Mouse (Mus musculus) forebrain, embryonic 13.5 days (tissue): ENCODE data around the gene C1qtnf3. TPM values are rescaled to one million over a fixed set of nuclear protein-coding genes. Genes with fewer than 3 reads are reported as not detected.
A peak's percentile ranks its signal among the peaks of the same experiment; 100 is the strongest.

ENCODE experiments used
- ATAC-seq: fragments of 200-750 bp; cut with Nextera tagmentation; 2 replicates; pipeline ENCODE4 v1.8.0; 2017
- H3K27ac ChIP-seq: fragments of 300-500 bp; sonication (generic); 2 replicates; pipeline ENCODE4 v1.5.1; 2015; ENCODE audit warnings: inconsistent platforms, mild to moderate bottlenecking, moderate library complexity
- H3K27me3 ChIP-seq: fragments of 300-500 bp; sonication (generic); 2 replicates; pipeline ENCODE4 v1.6.1; 2015; ENCODE audit warnings: mild to moderate bottlenecking, inconsistent platforms
- H3K36me3 ChIP-seq: fragments of 300-500 bp; sonication (generic); 2 replicates; pipeline ENCODE4 v1.6.1; 2015; ENCODE audit warnings: mild to moderate bottlenecking, inconsistent platforms; ENCODE audit not compliant: poor library complexity, severe bottlenecking
- H3K4me1 ChIP-seq: fragments of 300-500 bp; sonication (generic); 2 replicates; pipeline ENCODE4 v1.6.1; 2015; ENCODE audit warnings: inconsistent platforms
- H3K4me2 ChIP-seq: fragments of 300-500 bp; sonication (generic); 2 replicates; pipeline ENCODE4 v1.6.1; 2015; ENCODE audit warnings: inconsistent platforms, mild to moderate bottlenecking, moderate library complexity
- H3K4me3 ChIP-seq: fragments of 300-500 bp; sonication (generic); 2 replicates; pipeline ENCODE4 v1.5.1; 2015; ENCODE audit warnings: mild to moderate bottlenecking, inconsistent platforms
- H3K9ac ChIP-seq: fragments of 300-500 bp; sonication (generic); 2 replicates; pipeline ENCODE4 v1.6.1; 2015; ENCODE audit warnings: mild to moderate bottlenecking, inconsistent platforms
- H3K9me3 ChIP-seq: fragments of 300-500 bp; sonication (generic); replicated peaks from 2 replicates; pipeline ENCODE4 v1.6.1; 2016; ENCODE audit warnings: inconsistent platforms
- WGBS: fragments of 180-500 bp; shearing (Covaris S2); methylation state at CpG from one replicate; pipeline ENCODE4 v1.1.7; 2015; 5-methylcytosine and 5-hydroxymethylcytosine counted together
- polyA plus RNA-seq: library from polyadenylated mRNA; unstranded; fragments of >200 nt; fragmentation: Nextera tagmentation; extraction: Ambion mirVana; gene quantifications from 2 replicates; pipeline ENCODE4 v1.2.1, GENCODE M21; 2015

C1qtnf3 gene
- 0.10 and 0.13 TPM in 2 replicates for polyA plus RNA-seq

- Histone ChIP-seq H3K27me3 (no peaks in the 10 kb centered on the region), H3K9ac (no peak within 1 kb of the TSS), H3K4me3 (no peak within 1 kb of the TSS), H3K4me2 (no peak within 1 kb of the TSS), H3K36me3 (no peaks in the 10 kb centered on the region), H3K9me3 (no peaks in the 10 kb centered on the region), H3K27ac (no peak within 1 kb of the TSS), H3K4me1 (no peaks in the 10 kb centered on the region)
- no peak for ATAC-seq
- WGBS = 78% methylated on average over 23 of the region's 23 CpGs
Measured at GRCm38 (mm10) chr15:10951951-10952759, at the start of gene C1qtnf3. C1qtnf3 (plus strand) TSS chr15:10952332.

- H3K36me3 ChIP-seq = no peaks in the 10 kb centered on the region
- H3K4me3 ChIP-seq = no peak overlapping the region
- WGBS = 88% methylated on average over 4 of the region's 4 CpGs
Measured at GRCm38 (mm10) chr15:10902360-10902759, 49.8 kb upstream of the C1qtnf3 start.

GRCm38 (mm10) chr15:10916611-10917311 lies 35.4 kb upstream of the C1qtnf3 start:
- Histone ChIP-seq H3K27me3 (no peaks in the 10 kb centered on the region), H3K9ac (no peak overlapping the region), H3K4me1 (no peaks in the 10 kb centered on the region), H3K4me2 (no peak overlapping the region), H3K36me3 (no peaks in the 10 kb centered on the region), H3K9me3 (no peaks in the 10 kb centered on the region), H3K4me3 (no peak overlapping the region), H3K27ac (no peak overlapping the region)
- ATAC-seq = no peak
- 80% methylated on average over 4 of the region's 4 CpGs for WGBS

More at GRCm38 (mm10) chr15:10902360-10902759, 49.8 kb upstream of the C1qtnf3 start:
- Histone ChIP-seq H3K9ac (no peak overlapping the region), H3K27me3 (no peaks in the 10 kb centered on the region), H3K4me2 (no peak overlapping the region), H3K27ac (no peak overlapping the region), H3K4me1 (no peaks in the 10 kb centered on the region), H3K9me3 (no peaks in the 10 kb centered on the region)
- no peak for ATAC-seq

- ATAC-seq = no peak
- Histone ChIP-seq H3K36me3 (no peaks in the 10 kb centered on the region), H3K4me1 (peaks cover under 1% of the 10 kb centered on the region; the same call in 1 of the 2 replicates), H3K9me3 (no peaks in the 10 kb centered on the region), H3K9ac (no peak overlapping the region), H3K27me3 (no peaks in the 10 kb centered on the region), H3K4me3 (no peak overlapping the region), H3K4me2 (no peak overlapping the region), H3K27ac (no peak overlapping the region)
- WGBS = 93% methylated on average over 3 of the region's 3 CpGs
Measured at GRCm38 (mm10) chr15:10917312-10917660, 34.8 kb upstream of the C1qtnf3 start.

GRCm38 (mm10) chr15:10920212-10920611 lies 31.9 kb upstream of the C1qtnf3 start:
- peaks cover 5% of the 10 kb centered on the region; the same call in 1 of the 2 replicates for H3K4me1 ChIP-seq
- H3K9ac ChIP-seq = no peak overlapping the region
- no peak for ATAC-seq
- H3K4me3 ChIP-seq = no peak overlapping the region
- no peak overlapping the region for H3K27ac ChIP-seq
- H3K4me2 ChIP-seq = no peak overlapping the region
- 84% methylated on average over 5 of the region's 5 CpGs for WGBS
- H3K27me3 ChIP-seq = no peaks in the 10 kb centered on the region
- no peaks in the 10 kb centered on the region for H3K36me3 ChIP-seq
- H3K9me3 ChIP-seq = no peaks in the 10 kb centered on the region

GRCm38 (mm10) chr15:10921064-10921463 lies 31.1 kb upstream of the C1qtnf3 start:
- no peak for ATAC-seq
- H3K36me3 ChIP-seq = no peaks in the 10 kb centered on the region
- H3K9ac ChIP-seq = no peak overlapping the region
- H3K27ac ChIP-seq = no peak overlapping the region
- peaks cover 5% of the 10 kb centered on the region; the same call in 1 of the 2 replicates for H3K4me1 ChIP-seq
- H3K4me2 ChIP-seq = no peak overlapping the region
- H3K4me3 ChIP-seq = no peak overlapping the region
- no peaks in the 10 kb centered on the region for H3K9me3 ChIP-seq
- H3K27me3 ChIP-seq = no peaks in the 10 kb centered on the region
- WGBS = 26% methylated on average over 4 of the region's 4 CpGs

GRCm38 (mm10) chr15:10922061-10922460 lies 30.1 kb upstream of the C1qtnf3 start:
- Histone ChIP-seq H3K27me3 (no peaks in the 10 kb centered on the region), H3K27ac (no peak overlapping the region), H3K4me2 (no peak overlapping the region), H3K9me3 (no peaks in the 10 kb centered on the region), H3K4me1 (peaks cover 5% of the 10 kb centered on the region; the same call in 1 of the 2 replicates), H3K36me3 (no peaks in the 10 kb centered on the region), H3K4me3 (no peak overlapping the region), H3K9ac (no peak overlapping the region)
- ATAC-seq = no peak

- ATAC-seq = peak; percentile 74
- H3K4me1 ChIP-seq = peaks cover 5% of the 10 kb centered on the region; the same call in 1 of the 2 replicates
- no peaks in the 10 kb centered on the region for H3K27me3 ChIP-seq
- H3K9ac ChIP-seq = no peak overlapping the region
- no peaks in the 10 kb centered on the region for H3K9me3 ChIP-seq
- 14% methylated on average over 3 of the region's 3 CpGs for WGBS
- no peak overlapping the region for H3K4me3 ChIP-seq
- no peaks in the 10 kb centered on the region for H3K36me3 ChIP-seq
- no peak overlapping the region for H3K4me2 ChIP-seq
- no peak overlapping the region for H3K27ac ChIP-seq
Measured at GRCm38 (mm10) chr15:10922570-10922969, 29.6 kb upstream of the C1qtnf3 start.

GRCm38 (mm10) chr15:10923076-10923995 lies 28.8 kb upstream of the C1qtnf3 start:
- 78% methylated on average over 4 of the region's 4 CpGs for WGBS
- Histone ChIP-seq H3K4me3 (no peak overlapping the region), H3K36me3 (no peaks in the 10 kb centered on the region), H3K27ac (no peak overlapping the region), H3K9ac (no peak overlapping the region), H3K9me3 (no peaks in the 10 kb centered on the region), H3K4me2 (no peak overlapping the region), H3K27me3 (no peaks in the 10 kb centered on the region), H3K4me1 (peaks cover 5% of the 10 kb centered on the region; the same call in 1 of the 2 replicates)
- ATAC-seq = no peak

- no peak overlapping the region for H3K9ac ChIP-seq
Measured at GRCm38 (mm10) chr15:10927325-10927724, 24.8 kb upstream of the C1qtnf3 start.

GRCm38 (mm10) chr15:10928633-10929270 lies 23.4 kb upstream of the C1qtnf3 start:
- 93% methylated on average over 5 of the region's 5 CpGs for WGBS
- Histone ChIP-seq H3K36me3 (no peaks in the 10 kb centered on the region), H3K9ac (no peak overlapping the region), H3K27ac (no peak overlapping the region), H3K4me3 (no peak overlapping the region), H3K27me3 (no peaks in the 10 kb centered on the region), H3K4me1 (no peaks in the 10 kb centered on the region), H3K4me2 (no peak overlapping the region), H3K9me3 (no peaks in the 10 kb centered on the region)
- no peak for ATAC-seq

More at GRCm38 (mm10) chr15:10927325-10927724, 24.8 kb upstream of the C1qtnf3 start:
- Histone ChIP-seq H3K4me3 (no peak overlapping the region), H3K4me1 (peaks cover 4% of the 10 kb centered on the region; the same call in 1 of the 2 replicates), H3K27ac (no peak overlapping the region), H3K27me3 (no peaks in the 10 kb centered on the region), H3K4me2 (no peak overlapping the region), H3K9me3 (no peaks in the 10 kb centered on the region), H3K36me3 (no peaks in the 10 kb centered on the region)
- no peak for ATAC-seq
- 49% methylated on average over 8 of the region's 8 CpGs for WGBS
